Mouse (Mus musculus) G1E (cell line): ENCODE measurements around the gene Ccl28.
"Not testable (repeated sequence)": the region's sequence is repeated elsewhere in the genome, so short reads cannot be mapped to it uniquely, and the experiment has no call there.

Experiments used
- CTCF ChIP-seq: IDR thresholded peaks from 2 replicates; pipeline ENCODE4 v1.5.1; 2012; ENCODE audit warnings: low read depth, low read length, inconsistent platforms, mixed read lengths
- GATA1 ChIP-seq: IDR thresholded peaks from 2 replicates; pipeline ENCODE4 v1.6.1; 2012; ENCODE audit warnings: borderline replicate concordance, low read length, inconsistent platforms, mixed read lengths
- POLR2AphosphoS5 ChIP-seq: IDR thresholded peaks from 2 replicates; pipeline ENCODE4 v1.6.1; 2012; ENCODE audit warnings: low read depth, low read length, inconsistent platforms; ENCODE audit not compliant: insufficient replicate concordance

- not testable (repeated sequence) for TF ChIP-seq CTCF, GATA1, POLR2AphosphoS5
These were observed 19.3 kb upstream of the Ccl28 start for GRCm38 (mm10) chr13:119604322-119604721.
